Mouse (Mus musculus): ENCODE data around the gene Glt8d1. TPM values are rescaled to one million over a fixed set of nuclear protein-coding genes. Genes with fewer than 3 reads are reported as not detected.
A peak's percentile ranks its signal among the peaks of the same experiment; 100 is the strongest.

Gene Glt8d1
- 10 to 100 TPM; 18.0 to 27.4 TPM for total RNA-seq (2021)
- long read RNA-seq, experiment 1, transcript Glt8d1-201 (10 exons, 2,018 nt): major isoform, 17 of 36 reads
- long read RNA-seq, experiment 1, partial matches to known transcripts: 0 of 36 reads
- long read RNA-seq, experiment 1, other reads (novel, unspliced or antisense): 15 of 36 reads
- long read RNA-seq, experiment 2, transcript Glt8d1-201 (10 exons, 2,018 nt): major isoform, 6 of 23 reads
- long read RNA-seq, experiment 2, partial matches to known transcripts: 0 of 23 reads
- long read RNA-seq, experiment 2, other reads (novel, unspliced or antisense): 13 of 23 reads

DNA sequence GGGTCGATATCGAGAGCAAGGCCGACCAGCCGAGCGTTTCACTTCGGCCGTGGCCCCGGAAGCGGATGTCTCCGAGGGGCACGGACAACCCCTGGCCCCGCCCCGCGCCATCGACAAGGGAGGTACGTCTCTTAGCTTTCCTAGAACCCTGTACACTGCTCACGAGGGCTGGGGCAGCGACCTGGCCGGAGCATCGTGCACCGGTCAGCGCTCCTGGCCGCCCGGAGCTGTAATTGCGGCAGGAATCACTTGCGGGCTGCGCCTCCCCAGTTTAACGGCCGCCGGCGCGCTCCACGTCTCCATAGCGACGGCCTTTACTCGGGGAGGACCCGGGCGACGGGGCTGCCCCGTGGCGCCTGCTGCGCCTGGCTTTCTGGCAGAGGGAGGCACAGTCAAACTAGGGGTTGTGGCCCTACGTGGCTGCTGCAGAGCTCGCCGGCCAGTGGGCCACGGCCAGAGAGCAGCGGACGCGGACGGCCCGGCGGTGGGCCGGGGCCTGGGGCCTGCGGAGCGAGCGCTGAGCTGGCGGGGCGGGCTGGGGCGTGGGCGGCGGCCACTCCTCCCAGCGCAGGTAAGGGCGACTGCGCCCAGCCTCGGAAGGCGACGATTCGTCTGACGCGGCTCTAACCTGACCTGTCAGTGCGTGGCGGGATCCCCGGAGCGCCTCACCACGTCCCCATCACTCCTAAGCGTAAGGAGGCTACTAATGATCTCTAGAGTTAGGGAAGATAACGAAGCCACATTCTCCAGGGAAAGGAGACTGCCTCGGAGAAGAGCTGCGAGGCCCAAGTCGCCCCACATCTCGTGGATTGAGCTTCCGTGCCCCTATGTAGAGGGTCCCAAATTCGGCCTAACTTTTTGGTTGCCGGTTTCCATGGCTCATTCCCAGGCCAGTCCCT lies at the start of gene Glt8d1, which contains the start of gene Spcs1:
Glt8d1 (plus strand) TSS at position 94 of the 899 bp plus-strand sequence.
Spcs1 (minus strand) TSS at position 366 of the 899 bp plus-strand sequence.
- peak; percentile 88 for DNase-seq

DNA sequence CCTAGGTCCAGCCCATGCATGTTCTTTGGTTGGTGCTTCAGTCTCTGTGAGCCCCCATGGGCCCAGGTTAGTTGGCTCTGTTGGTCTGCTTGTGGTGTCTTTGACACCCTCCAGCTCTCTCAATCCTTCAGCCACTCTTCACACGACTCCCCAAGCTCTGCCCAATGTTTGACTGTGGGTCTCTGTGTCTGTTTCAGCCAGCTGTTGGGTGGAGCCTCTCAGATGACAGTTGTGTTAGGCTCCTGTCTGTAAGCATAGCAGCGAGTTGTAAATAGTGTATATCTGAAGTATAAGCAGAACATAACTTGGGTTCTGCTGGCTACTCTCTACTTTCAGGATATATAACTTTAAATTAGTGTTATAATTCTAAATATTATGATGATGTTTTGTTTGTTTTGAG lies 42.7 kb upstream of the Glt8d1 start:
- DNase-seq: no peak

DNA sequence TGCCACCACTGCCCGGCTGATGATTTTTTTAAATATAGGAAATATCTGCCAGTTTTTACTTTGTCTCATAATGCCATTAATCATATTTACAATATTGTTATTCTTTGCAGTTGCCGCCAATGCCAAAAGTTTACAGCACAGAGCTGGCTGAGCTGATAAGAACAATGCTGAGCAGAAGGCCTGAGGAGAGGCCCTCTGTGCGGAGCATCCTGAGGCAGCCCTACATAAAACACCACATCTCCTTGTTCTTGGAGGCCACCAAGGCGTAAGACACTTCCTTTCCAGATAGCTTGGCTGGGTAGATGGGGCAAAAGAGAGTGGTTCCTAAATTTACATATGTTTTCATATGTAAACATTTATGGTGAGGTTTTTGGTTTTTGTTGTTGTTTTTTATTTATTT lies 42.2 kb upstream of the Glt8d1 start:
- no peak for DNase-seq

DNA sequence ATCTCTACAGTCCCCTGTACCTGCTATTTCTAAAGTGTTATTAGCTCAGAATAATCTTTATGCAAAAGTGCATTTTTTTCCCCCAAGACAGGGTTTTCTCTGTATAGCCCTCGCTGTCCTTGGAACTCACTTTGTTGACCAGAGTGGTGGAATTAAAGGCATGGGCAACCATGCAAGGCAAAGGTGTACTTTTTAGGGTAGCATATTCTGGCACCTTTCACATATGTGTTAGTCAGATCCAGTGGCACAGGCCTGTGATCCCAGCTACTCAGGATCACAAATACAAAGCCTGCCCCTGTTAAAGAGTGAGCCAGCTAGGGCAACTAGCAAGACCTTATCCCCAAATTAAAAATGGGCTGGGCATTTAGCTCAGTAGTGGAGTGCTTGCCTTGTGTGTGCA lies 40.8 kb upstream of the Glt8d1 start:
- no peak for DNase-seq

DNA sequence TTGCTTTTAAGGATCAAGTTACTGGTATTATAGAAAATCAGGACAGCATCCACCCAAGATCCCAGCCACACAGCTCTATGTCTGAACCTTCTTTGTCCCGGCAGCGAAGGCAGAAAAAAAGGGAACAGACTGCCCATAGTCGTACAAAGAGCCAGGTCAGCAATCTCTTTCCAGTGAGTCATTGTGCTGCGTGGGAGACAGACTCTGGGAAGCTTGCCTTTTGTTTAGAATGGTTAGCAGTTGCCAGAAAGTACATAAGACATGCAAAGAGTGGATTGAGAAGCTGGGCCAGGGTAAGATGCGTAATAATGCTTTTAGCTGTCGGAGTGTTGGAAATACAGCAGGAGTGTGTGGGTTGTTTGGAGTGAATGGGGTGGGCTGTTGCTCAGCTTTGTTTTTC lies 27.0 kb upstream of the Glt8d1 start:
- DNase-seq: no peak

DNA sequence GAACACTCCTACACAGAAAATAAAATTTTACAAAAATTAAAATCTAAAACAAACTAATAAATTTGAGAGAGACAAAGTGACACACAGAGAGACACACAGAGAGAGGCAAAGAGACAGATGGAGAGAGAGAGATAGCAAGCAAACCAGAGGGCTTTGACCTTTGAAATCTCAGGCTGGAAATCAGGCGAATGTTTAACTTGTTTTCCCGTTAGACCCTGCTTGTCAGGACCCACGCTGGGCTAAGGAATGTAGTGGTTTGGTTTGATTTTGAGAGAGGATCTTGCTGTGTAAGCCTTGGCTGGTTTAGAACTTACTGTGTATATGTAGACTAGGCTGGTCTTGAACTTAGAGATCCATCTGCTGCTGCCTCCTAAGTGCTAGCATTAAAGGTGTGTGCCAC lies 25.0 kb upstream of the Glt8d1 start:
- no peak for DNase-seq

DNA sequence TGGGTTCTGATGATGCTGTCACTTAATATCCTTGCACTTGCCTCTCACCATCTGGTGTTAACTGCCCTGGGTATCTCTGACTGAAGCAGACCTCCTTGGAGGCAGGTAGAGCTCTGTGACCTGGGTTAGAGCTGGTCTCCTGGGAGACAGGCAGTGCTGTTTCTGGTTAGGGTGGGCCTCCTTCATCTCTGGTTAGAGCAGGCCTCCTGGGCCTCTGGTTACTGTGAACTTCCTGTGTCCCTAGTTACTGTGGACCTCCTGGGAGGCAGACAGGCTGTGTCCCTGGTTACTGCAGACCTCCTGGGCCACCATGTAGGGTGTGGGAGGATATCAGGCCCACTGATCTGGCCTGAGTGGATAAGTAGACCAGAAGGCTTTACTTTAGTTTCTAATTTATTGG lies 4.8 kb upstream of the Glt8d1 start:
- DNase-seq: no peak

DNA sequence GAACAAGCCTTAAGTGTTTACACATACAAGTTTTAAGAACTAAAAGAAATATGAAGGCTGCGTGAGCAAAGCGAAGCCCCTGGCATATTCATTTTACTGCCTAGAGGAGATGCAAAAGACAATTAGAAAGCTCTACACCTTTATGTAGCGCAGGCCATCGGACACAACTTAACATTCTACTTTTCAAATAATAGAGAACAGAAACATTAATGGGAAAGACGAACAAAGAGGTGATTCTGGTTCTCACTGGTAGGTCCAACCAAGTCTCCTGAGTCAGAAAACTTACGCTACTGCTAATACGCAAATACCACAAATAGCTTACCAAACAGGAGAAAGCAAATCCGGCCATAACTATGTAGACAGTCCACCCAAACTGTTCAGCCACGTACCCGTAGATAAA lies 844 bp upstream of the Glt8d1 start:
- no peak for DNase-seq

DNA sequence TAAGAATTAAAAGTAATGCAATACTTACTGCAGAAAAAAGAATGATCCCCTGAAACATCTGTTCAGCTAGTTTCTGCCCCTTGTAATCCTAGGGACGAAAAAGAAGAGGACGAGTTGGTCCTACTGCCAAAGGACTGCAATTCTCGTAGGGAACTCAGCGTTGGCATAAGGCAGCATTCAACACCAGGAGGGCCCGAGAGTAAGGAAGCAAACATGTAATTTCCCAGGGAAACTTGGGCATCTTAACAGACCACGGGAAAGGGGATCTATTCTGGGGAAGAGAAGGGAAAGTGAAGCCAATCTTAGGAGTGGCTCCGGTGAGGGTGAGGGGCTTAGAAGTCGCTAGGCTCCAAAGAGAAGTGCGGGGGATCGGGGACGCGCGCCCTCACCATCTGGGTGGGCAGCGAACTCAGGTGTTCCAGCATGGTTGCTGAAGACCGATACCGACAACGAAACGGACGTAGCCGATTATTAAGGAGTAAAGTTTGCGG lies 339 bp upstream of the Glt8d1 start:
- no peak for DNase-seq

DNA sequence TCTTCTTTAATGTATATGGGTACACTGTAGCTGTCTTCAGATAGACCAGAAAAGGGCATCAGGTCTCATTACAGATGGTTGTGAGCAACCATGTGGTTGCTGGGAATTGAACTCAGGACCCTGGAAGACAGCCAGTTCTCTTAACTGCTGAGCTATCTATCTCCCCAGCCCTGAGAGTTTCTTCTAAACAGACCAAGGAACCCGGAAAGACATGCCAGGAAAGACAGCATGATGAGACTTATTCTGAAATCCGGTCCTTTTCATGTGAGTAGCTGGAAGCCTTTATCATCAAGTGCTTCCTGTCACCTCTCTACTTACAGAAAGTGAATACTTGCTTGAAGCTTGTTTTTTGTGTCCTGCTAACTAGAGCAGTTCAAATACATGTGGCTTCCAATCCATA lies 3.3 kb downstream of the Glt8d1 start:
- no peak for DNase-seq

DNA sequence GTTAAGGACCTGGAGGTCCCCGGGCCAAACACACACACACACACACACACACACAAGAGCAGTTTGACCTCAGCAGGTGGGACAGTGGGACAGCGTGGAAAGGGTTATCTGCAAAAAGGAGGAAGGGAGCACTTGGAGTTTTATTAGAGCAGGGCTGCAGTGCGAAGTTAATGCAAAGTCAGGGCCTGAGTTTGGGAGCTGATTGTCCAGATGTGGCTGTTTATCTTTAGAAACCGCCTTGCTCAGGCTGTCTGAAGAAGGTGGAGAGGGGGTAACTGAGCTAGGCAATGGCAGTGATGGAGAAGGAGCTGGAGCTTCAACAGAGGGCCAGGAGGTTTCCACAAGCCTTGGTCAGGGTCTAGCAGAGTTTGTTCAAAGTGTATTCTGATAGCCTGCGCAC lies 5.6 kb downstream of the Glt8d1 start:
- no peak for DNase-seq

DNA sequence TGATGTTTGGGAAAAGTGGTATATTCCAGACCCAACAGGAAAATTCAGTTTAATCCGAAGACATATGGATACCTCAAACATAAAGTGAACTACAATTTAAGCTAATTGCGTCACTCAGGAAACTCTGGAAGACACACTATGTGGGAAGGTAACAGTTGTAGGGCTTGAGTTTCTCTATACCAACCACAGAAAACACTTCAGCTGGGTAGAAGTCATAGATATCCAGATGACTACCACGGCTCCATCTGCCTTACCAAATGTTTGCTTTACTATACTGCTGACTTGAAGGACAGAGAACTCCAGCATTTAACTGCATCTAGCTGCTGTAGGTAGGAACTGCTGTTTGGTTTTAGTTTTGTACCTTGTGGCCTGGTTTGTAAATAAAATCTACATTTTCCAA lies 10.4 kb downstream of the Glt8d1 start:
- no peak for DNase-seq

DNA sequence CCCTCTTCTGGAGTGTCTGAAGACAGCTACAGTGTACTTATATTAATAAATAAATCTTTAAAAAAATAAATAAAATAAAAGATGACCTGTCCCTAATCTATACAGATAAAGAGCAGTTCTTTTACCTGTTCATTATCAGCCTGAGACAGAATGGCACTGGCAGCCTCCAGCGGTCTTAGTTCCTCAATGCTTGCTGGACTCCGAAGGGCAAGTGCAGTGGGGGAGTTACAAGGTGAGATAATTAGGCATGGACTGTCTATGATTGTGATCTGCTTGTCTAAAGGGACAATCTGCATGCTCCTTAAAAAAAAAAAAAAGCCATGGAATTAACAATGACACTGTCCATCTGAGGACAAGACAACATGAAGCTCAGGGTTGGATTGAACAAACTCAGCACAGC lies 12.7 kb downstream of the Glt8d1 start:
- no peak for DNase-seq

DNA sequence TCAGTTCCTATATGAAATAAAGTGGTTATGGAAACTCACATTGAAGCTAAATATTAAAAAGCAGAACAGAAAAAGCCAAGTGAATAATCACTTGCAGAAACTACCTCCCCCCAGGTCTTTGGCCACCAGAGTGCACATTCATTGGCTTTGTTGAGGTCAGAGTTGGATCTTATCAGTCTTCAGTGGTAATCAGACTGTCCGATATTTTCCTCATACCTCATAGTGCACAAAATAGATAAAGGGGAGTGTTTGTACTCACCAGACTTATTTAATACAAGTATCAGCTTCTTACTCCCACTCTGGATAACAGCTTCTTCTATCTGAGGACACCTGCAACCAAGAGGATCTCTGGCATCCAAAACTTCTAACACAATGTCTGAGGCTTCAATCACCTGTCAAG lies 14.9 kb downstream of the Glt8d1 start:
- DNase-seq: no peak

DNA sequence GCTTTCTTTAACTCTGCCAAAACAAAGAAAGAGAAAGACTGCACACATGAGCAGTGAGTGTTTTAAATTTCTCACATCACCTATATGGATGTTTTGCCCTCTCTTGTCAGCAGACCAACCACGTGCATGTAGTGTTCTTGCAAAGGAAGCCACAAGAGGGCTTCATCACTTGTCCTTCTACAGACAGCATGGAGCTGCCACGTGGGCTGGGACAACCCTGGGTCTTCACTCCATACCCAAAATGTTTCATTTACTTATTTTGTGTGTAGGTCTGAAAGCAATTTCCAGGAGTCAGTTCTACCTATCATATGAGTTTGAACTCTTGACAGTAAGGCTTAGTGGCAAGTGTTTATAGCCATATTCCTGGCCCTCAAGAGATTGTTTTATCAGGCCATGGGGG lies 16.7 kb downstream of the Glt8d1 start:
- DNase-seq: no peak

DNA sequence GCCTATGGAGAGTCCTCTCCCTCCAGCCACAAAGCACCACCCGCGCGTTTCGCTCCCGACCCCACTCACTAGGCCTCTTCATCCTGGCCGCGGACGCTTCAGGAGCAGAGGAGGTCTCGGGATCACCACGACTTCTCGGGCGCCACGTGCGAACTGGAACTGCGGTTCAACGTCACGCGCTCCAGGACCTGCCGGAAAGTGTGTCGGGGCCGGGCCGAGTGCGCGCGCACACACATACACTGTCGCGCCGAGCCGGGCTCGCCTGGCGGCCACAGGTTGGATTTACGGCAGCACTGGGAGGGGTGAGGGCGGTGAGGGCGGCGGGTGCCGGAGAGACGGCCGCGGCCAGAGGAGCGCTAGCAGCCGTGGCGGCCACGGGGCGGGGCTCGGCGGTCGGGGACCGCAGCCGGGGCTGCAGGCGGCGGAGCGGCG lies 17.7 kb downstream of the Glt8d1 start, which contains the start of the genes Pbrm1 and Gnl3:
Pbrm1 (plus strand) TSS at position 279 of the 432 bp plus-strand sequence.
Gnl3 (minus strand) TSS at position 293 of the 432 bp plus-strand sequence.
- peak; percentile 97 for DNase-seq

DNA sequence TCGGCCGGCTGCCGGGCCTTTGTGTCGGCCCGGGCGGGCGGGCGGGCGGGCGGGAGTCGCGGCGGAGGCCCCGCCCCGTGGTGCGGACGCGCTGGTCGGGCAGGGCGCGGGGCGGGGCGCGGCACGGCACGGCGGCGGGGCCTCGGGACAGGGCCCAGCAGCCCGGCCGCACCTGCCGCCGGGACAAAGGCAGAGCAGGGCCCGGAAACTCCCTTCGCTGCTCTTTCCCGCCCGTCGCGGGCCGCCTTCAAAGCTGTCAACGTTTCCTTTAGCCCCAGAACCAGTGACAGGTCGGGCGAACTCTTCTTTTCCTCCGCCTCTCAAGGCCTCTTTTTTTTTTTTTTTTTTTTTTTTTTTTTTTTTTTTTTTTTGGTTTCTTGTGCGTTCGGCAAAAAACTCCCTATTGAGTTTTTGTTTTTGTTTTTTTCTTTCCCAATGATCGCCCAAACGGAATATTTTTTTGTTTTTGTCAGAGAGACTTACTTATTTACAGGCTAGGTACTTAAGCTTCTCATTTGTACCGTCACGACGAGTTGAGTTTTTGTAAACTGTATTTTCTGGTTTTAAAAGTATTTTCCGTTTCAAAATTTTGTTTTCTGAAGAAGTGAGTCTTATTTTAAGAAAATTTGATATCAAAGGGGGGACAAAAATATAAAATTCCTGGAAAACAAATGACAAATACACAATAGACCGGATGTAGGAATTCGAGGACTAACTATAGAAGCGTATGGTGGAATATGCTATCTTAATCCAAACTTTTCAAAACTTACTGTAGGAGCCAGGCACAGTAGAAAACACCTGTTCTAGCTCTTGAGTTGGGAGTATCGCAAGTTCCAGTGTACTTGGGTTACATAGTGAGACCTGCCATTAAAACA lies 18.4 kb downstream of the Glt8d1 start:
- peak; percentile 82 for DNase-seq

DNA sequence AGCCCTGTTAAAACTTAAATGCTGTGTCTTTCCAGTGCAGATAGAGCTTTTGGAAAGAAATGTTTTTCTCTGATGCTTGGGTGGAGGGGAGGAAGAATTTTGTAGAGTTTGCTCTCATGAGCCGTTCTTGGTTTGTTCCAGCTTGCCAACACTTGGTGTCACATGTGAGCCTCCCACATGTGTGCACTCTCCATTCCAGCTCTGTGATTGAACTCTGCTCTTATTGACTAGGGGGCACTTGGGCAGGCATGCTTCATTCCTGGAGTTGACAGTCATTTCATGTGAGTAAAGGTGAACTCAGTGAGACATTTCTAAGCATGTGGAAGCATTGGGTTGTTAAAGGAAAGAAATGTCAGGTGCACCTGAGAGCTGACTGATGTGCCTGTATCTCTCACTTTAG lies 21.4 kb downstream of the Glt8d1 start:
- no peak for DNase-seq

DNA sequence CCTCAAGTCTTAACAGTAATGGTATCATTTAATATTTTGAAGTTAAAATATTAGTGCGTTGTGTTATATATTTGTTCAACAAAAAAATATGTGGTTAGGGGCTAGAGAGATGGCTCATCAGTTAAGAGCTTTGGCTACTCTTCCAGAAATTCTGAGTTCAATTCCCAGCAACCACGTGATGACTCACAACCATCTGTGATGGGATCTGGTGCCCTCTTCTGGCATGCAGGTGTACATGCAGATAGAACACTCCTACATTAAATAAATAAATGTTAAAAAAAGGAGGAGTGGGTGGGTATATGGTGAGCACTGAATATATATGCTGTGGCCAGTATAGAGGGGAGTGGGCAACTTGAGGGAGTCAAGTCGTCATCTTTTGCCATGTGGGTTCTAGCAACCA lies 24.6 kb downstream of the Glt8d1 start:
- DNase-seq: no peak

DNA sequence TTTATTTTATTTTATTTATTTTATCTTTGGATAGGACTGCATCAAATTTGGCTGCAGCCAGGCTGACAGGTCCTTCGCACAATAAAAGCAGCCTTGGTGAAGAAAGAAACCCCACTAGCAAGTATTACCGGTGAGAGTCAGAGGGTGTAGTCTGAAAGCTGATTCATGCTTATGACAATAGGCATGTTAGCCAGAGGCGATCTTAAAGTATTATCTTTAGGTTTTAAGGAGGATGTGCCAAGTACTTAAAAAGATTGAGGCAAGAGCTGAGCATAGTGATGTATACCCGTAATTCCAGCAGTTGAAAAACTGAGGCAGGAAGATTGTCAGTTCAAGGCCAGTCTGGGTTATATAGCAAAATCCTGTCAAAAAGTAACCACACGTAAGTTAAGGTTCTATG lies 44.1 kb downstream of the Glt8d1 start:
- no peak for DNase-seq

DNA sequence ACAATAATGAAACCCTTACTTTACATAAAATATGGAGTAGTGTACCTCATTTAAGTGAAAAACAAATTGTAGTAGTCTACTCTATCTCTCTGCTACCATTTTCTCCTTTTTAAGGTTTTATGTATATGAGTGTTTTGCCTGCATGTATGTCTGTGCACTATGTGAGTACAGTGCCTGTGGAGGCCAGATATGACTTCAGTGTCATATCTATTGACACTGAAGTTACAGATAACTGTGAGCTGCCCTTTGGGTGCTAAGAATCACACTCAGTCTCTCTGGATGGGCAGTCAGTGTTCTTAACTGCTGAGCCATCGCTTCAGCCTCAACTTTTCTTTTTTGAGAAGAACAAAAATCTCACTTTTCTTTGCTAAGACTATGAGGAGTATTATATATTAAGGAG lies 44.6 kb downstream of the Glt8d1 start:
- DNase-seq: no peak
